Comparison of ENCODE assay signal across 15 mouse cellular contexts in the genomic region with DNA sequence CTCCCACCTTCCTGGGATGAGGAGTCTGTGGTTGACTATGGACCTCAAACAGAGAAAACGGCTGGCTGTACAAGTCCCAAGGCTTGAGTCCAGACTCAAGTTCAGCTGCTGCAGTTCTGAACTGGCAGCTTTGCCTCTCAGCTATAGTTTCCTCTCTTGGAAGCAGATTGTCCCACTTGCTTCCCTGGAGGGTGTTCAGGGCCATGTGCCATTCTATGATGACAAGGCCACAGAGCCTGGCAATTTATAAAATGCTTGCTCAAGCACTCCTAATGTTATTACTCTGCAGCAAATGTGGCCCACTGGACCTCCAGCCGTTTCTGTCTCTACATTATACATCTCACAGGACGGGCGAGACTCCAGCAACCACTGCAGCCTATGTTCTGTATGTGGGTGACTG. TPM values are rescaled to one million over a fixed set of nuclear protein-coding genes. Genes with fewer than 3 reads are reported as not detected.
DNase-seq lines count a peak whose midpoint lies in the region; ATAC-seq lines count a peak whose summit lies in the region.
"Had no signal": no experiment of that assay in that cellular context is flagged by ENCODE, and none has a peak within 500 bp of the region (broad histone marks: within the 10 kb centered on the region; RNA-seq: fewer than 3 reads in every experiment).

No protein-coding gene starts in this region.

- H3K4me2 ChIP-seq in hindbrain, embryonic 11.5 days (replicated peaks; ENCODE audit: low read depth, low read length): no peak overlapping the region
- no peak overlapping the region for H3K4me2 ChIP-seq in hindbrain, embryonic 12.5 days (replicated peaks)
- H3K4me2 ChIP-seq: embryonic facial prominence, embryonic 12.5 days; lung, embryonic 15.5 days had no signal

- no peaks in the 10 kb centered on the region for H3K36me3 ChIP-seq in hindbrain, embryonic 11.5 days (ENCODE audit: control insufficient read depth, insufficient read depth, low read length)
- H3K36me3 ChIP-seq in hindbrain, embryonic 12.5 days: no peaks in the 10 kb centered on the region
- H3K36me3 ChIP-seq: embryonic facial prominence, embryonic 12.5 days; lung, embryonic 15.5 days had no signal

- no peak overlapping the region for H3K27ac ChIP-seq in hindbrain, embryonic 11.5 days (ENCODE audit: low read depth, low read length)
- H3K27ac ChIP-seq in hindbrain, embryonic 12.5 days: no peak overlapping the region
- H3K27ac ChIP-seq: embryonic facial prominence, embryonic 12.5 days; kidney, postnatal 0 days; lung, embryonic 15.5 days had no signal

- H3K4me1 ChIP-seq in hindbrain, embryonic 11.5 days (replicated peaks; ENCODE audit: control insufficient read depth, insufficient read depth, low read length): no peaks in the 10 kb centered on the region
- H3K4me1 ChIP-seq in hindbrain, embryonic 12.5 days: no peaks in the 10 kb centered on the region
- H3K4me1 ChIP-seq: embryonic facial prominence, embryonic 12.5 days had no signal

- H3K9ac ChIP-seq in hindbrain, embryonic 11.5 days (ENCODE audit: low read depth, low read length): no peak overlapping the region
- H3K9ac ChIP-seq in hindbrain, embryonic 12.5 days: no peak overlapping the region
- H3K9ac ChIP-seq: embryonic facial prominence, embryonic 12.5 days; lung, embryonic 15.5 days had no signal

- peak; percentile 56; the same call in 1 of the 2 replicates for ATAC-seq in hindbrain, embryonic 11.5 days (ENCODE audit: low FRiP score)
- no peak for ATAC-seq in hindbrain, embryonic 12.5 days (ENCODE audit: low FRiP score)
- ATAC-seq: inflammation-experienced regulatory T-cells, adult 6 months; midbrain, embryonic 16.5 days had no signal

- H3K27me3 ChIP-seq in hindbrain, embryonic 11.5 days (ENCODE audit: control insufficient read depth, insufficient read depth, low read length): no peaks in the 10 kb centered on the region
- H3K27me3 ChIP-seq in hindbrain, embryonic 12.5 days: no peaks in the 10 kb centered on the region
- H3K27me3 ChIP-seq: embryonic facial prominence, embryonic 12.5 days; lung, embryonic 15.5 days had no signal

- H3K4me3 ChIP-seq in hindbrain, embryonic 11.5 days (ENCODE audit: low read depth, low read length): no peak overlapping the region
- H3K4me3 ChIP-seq in hindbrain, embryonic 12.5 days: no peak overlapping the region
- H3K4me3 ChIP-seq: embryonic facial prominence, embryonic 12.5 days; lung, embryonic 15.5 days had no signal

- peak; percentile 56 to 77 for DNase-seq in cerebellum, postnatal 10 days
- no peak for DNase-seq in cerebellum, adult 11-12 months
- DNase-seq in hindbrain, embryonic 11.5 days (ENCODE audit: low spot score): no peak
- peak; percentile 16 for DNase-seq in Muller cell, postnatal 12 days (ENCODE audit: inconsistent ontology term)
- DNase-seq in mesoderm, embryonic 11.5 days (ENCODE audit: low read depth, low spot score): peak; percentile 16
- DNase-seq in right cerebral cortex, postnatal 4 days: no peak
- DNase-seq in heart, adult 11 months: no peak
- DNase-seq: cerebellum, postnatal 36 days; thymus, postnatal 4 days had no signal

- 68% methylated on average over 4 of the region's 4 CpGs for WGBS in hindbrain, embryonic 11.5 days
- 61% methylated on average over 4 of the region's 4 CpGs for WGBS in hindbrain, embryonic 12.5 days

- no peaks in the 10 kb centered on the region for H3K9me3 ChIP-seq in hindbrain, embryonic 11.5 days (ENCODE audit: control insufficient read depth, low read length)
- H3K9me3 ChIP-seq in hindbrain, embryonic 12.5 days (replicated peaks): no peaks in the 10 kb centered on the region
- H3K9me3 ChIP-seq: embryonic facial prominence, embryonic 12.5 days; lung, embryonic 15.5 days had no signal

RNA-seq across cellular contexts. Expression of gene Cldn1, which starts 12.0 kb away (rescaled TPM):
- polyA plus RNA-seq in hindbrain, embryonic 11.5 days (2014; fragmentation: Nextera tagmentation; extraction: Ambion mirVana): 10.6 and 12.3 TPM in 2 replicates
- 8.7 and 10.0 TPM in 2 replicates for polyA plus RNA-seq in hindbrain, embryonic 12.5 days (2016; fragmentation: Nextera tagmentation; extraction: Ambion mirVana)
- polyA plus RNA-seq: inflammation-experienced regulatory T-cells, adult 6 months had no signal

Comparison
In these comparisons a context has a peak if more than half of its experiments do, and no peak if none do; other contexts are left out.
1. DNase-seq: peak in cerebellum, postnatal 10 days (2 of 2), Muller cell, postnatal 12 days (single experiment) and mesoderm, embryonic 11.5 days (single experiment); none in cerebellum, adult 11-12 months (single experiment), hindbrain, embryonic 11.5 days (single experiment), right cerebral cortex, postnatal 4 days (single experiment) and heart, adult 11 months (single experiment).